Mouse (Mus musculus) thymus, postnatal 10 days (tissue): ENCODE measurements around the gene Tom1l2.

Source experiments
- DNase-seq, 2 experiments: peaks; one replicate each; pipeline ENCODE4 v3.0.0; 2021; ENCODE audit warnings: low spot score in 2 of 2

Tom1l2 gene

GRCm38 (mm10) chr11:60352559-60353411 is at the start of gene Tom1l2, which contains the start of gene Drc3:
Gene Tom1l2, minus strand, starts transcription at chr11:60352905.
Gene Drc3, plus strand, starts transcription at chr11:60353329.
- DNase-seq, result peak; percentile 95 to 97

DNA sequence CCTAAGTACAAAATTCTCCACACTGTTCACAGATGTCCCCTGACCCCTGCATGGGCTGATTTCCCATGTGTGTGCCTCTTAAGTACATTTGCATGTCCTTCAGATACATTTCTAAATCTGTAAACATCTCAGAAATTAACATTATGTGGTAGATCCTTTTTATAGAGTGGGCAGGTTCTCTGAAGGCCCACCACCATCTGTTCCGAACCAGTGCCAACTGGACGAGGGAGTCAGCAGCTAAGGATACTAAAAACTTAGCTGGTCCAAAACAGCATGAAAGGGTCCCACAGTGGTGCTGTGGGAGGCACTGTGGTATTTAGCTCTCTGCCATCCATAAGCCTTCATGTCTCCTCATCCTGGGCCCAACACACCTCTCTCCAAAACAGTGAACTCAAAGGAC is 44.5 kb upstream of the Tom1l2 start:
- no peak for DNase-seq

- no peak for DNase-seq
Observed at GRCm38 (mm10) chr11:60396546-60396945, 43.8 kb upstream of the Tom1l2 start.

- DNase-seq, result no peak
Observed at GRCm38 (mm10) chr11:60391346-60391745, 38.6 kb upstream of the Tom1l2 start.

GRCm38 (mm10) chr11:60387944-60388343 is 35.2 kb upstream of the Tom1l2 start:
- no peak for DNase-seq

DNA sequence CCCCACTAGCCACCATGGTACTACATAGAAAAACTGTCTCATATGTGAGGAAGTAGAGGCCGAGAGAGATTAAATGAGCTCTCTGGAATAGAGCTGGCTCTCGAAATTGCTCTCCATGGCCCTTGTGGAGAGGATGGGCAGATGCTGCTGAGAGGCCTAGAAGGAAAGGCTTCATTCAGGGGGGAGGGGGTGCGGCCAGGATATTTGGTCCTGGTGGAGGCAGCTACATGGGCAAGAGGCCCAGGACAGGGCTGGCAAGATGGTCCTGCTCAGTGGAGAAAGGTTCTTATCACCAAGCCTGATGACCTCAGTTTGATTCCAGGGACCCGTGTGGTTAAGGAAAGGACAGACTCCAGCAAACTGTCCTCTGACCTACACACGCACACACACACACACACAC is 33.2 kb upstream of the Tom1l2 start:
- no peak for DNase-seq

GRCm38 (mm10) chr11:60384762-60385421 is 32.2 kb upstream of the Tom1l2 start:
- no peak for DNase-seq

- no peak for DNase-seq
Observed at GRCm38 (mm10) chr11:60383518-60383917, 30.8 kb upstream of the Tom1l2 start.

DNA sequence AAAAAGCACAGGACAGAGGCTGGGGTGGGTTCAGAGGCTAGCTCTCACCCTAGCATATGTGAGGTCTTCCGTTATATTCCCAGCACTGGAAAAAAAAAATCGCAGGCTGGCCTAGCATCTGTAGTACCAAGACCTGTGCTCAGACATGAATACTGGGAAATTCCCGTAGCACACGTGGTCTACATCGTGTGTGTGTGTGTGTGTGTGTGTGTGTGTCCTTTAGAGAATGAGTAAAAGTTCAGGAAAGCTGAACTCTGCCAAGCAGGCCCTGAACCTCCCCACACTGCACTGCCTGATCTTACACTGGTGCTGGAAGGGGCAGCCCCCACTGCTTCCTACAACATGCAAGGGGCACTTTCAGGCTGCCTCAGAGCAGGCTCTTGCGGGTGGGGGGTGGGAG is 21.8 kb upstream of the Tom1l2 start:
- DNase-seq, result no peak

DNA sequence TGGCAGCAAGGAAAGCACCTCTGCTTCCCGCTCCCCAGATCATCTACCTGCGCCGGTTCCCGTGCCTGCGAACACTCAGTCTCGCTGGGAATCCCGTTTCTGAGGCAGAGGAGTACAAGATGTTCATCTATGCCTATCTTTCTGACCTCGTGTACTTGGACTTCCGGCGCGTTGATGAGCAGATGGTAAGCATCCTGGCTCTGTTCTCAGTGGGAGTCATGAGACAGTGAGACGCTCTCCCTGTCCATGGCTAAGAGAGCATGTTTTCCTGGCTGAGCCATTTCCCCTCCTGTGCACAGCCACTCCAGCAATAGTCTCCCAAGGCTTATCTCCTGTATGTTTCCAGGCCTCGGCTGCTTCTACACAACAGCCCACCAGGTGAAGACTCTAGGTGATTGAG is 17.7 kb upstream of the Tom1l2 start:
- DNase-seq, result no peak

- no peak for DNase-seq
Observed at GRCm38 (mm10) chr11:60369448-60369847, 16.7 kb upstream of the Tom1l2 start.

- no peak for DNase-seq
Observed at GRCm38 (mm10) chr11:60368909-60369308, 16.2 kb upstream of the Tom1l2 start.

- DNase-seq, result no peak
Observed at GRCm38 (mm10) chr11:60367256-60367655, 14.6 kb upstream of the Tom1l2 start.

GRCm38 (mm10) chr11:60366239-60367019 is 13.7 kb upstream of the Tom1l2 start:
- no peak for DNase-seq

GRCm38 (mm10) chr11:60360631-60361201 is 8.0 kb upstream of the Tom1l2 start:
- no peak for DNase-seq

GRCm38 (mm10) chr11:60359936-60360335 is 7.2 kb upstream of the Tom1l2 start:
- DNase-seq, result no peak

- no peak for DNase-seq
Observed at GRCm38 (mm10) chr11:60359138-60359537, 6.4 kb upstream of the Tom1l2 start.

- no peak for DNase-seq
Observed at GRCm38 (mm10) chr11:60358548-60358947, 5.8 kb upstream of the Tom1l2 start.

DNA sequence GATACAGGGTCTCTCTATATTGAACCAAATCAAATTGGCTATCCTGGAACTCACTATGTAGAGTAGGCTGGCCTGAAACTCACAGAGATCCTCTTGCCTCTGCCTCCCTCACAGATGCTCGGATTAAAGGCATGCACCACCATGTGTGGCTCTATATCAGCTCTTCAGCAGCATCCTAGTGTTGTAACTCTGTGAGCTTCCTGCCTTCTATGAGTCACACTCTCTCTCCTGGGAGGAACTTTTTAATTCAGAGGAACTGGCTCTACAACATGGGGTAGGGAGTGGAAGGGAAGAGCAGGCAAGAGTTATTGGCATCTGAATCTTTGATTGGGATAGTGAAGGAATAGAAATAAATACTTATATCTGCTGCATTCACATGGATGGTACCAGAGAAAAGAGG is 4.4 kb upstream of the Tom1l2 start:
- DNase-seq, result no peak

- DNase-seq, result no peak
Observed at GRCm38 (mm10) chr11:60355952-60356351, 3.2 kb upstream of the Tom1l2 start.

DNA sequence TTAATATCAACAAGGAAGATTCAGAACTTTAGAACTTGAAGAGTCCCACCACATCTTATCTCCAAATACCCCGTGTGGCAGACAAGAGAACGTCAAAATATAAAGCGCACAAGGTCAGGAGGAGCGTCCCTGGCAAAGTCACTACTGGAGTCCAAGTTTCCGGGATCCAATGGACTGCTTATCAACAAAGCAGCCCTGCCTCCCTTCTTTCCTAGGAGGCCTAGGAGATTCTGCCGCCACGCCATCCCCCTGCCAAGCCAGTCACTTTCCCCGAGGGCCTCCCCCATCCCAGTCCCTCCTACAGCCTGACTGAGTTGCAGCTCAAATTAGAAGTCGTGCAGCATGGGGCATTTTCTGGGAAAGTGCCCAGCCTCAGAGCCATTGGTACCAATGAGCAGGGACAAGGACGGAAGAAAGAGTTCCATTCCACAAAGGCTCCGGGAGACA is 757 bp downstream of the Tom1l2 start:
- DNase-seq, result no peak

DNA sequence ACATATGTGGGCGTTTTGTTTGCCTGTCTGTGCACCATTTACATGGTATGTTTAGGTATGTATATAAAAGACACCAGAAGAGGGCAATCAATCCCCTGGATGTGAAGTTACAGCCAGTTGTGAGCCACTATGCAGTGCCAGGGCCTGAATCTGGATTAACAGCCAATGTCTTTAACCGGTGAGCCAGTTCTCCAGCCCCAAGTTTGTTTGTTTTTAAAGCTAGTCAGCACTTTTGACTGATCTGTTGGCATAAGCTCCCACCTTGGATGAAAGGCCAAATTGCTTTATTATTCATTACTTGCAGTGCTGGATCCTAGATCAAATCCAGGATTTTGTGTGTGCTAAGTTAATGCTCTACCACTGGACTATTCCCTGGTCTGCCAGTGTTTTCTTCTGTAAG is 1.3 kb downstream of the Tom1l2 start:
- DNase-seq, result no peak
